Mouse (Mus musculus) embryonic stem cell, embryonic (primary cell): ENCODE measurements around the gene Adam6b.
"Not testable (repeated sequence)": the region's sequence is repeated elsewhere in the genome, so short reads cannot be mapped to it uniquely, and the experiment has no call there.

Experiments used
- CTCF ChIA-PET, 4 experiments: fragments of 300-600 bp in 2 of 4; fragments of 350-600 bp in 2 of 4; sonication (Branson Sonifier 250); formaldehyde crosslinking; loops; one replicate each; lab custom pipeline; 2022; ENCODE audit warnings: inconsistent platforms in 2 of 4; lab: Charles Lee
- POLR2A ChIA-PET, 4 experiments: fragments of 300-600 bp in 2 of 4; fragments of 350-600 bp in 2 of 4; sonication (Branson Sonifier 250); formaldehyde crosslinking; loops; one replicate each; lab custom pipeline; 2022; ENCODE audit warnings: antibody characterized with exemption in 4 of 4, inconsistent platforms in 1 of 4; lab: Charles Lee

Gene Adam6b

DNA sequence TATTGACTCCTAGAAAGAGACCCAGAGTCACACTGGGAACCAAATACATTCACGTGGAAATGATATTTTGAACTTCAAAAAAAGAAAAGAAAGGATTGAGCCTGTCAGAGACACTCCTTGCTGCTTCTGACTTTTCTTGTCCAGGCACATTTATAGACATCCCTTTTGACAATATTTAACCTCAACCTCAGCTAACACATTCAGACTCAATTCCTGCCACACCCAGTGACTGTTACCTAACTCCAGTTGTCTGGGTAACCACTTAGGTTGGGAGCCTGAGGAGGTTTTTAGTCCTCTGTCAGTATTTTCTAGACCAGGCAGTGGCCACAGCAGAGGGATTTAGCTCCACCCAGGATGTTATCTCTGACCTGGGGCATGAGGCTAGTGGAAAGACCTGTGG, at the start of gene Adam6b:
Gene Adam6b (plus strand): TSS at position 301 of the 400 bp plus-strand sequence.
- POLR2A ChIA-PET, CTCF ChIA-PET: not testable (repeated sequence)

DNA sequence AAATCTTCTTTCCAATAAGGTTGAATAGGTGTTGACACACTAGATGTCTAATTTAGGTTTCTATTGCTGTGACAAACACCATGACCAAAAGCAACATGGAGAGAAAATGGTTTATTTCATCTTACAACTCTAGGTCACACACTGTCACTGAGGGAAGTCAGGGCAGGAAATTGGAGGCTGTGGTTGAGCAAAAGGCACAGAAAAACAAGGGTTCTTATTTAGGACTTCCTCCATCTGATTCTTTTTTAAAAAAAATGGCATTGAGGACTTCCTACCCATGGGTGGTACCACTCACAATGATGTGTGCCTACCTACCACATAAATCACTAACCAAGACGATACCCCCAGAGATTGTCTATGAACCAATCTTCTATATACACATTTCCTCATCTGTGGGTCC, 43.2 kb upstream of the Adam6b start:
- POLR2A ChIA-PET = no interaction called here
- CTCF ChIA-PET = interaction anchor here in 1 of 4 experiments (0.7 kb wide), 1 partner anchor 8 kb away, joined by 3 read pairs; no protein-coding TSS in a partner anchor

DNA sequence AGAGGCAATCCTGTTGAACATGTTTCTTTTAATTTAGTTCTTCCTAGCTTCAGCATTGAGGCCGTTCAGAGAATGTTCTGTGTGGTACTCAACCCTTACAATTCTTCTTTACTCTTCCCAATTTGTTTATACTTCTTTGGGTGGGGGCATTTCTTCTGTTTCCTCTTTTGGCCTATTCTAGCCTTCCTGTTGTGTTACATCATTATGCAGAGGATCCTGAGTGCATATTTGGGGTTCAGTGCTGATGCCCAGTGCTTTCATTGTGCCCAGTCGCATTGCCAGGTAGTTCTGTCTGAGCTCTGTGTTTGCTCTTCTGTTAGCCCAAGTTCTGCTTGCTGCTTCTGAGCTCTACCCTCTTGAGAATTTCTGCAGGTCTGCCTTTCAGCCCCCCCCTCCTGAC, 13.1 kb upstream of the Adam6b start:
- POLR2A ChIA-PET = no interaction called here
- CTCF ChIA-PET = no interaction called here

DNA sequence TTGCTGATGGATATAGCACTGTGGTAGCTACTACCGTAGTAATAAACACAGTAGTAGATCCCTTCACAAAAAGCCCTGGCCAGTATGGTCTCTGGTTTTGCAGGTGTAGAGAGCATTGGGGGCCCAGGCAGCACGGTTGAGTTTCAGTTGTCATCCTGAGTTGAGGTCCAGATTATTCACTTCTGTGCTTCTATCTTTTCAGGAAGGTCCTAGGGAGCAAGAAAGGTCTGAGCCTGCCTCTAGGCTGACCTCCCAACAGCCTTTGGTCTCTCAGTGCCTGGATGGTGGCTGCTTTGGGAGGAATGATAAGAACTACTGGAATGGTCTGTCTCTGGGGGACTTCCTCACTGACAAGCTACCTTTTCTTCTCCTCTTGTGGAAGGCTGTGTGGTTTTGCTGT, 7.2 kb upstream of the Adam6b start:
- ChIA-PET CTCF (interaction anchor here in 2 of 4 experiments (0.8 to 6.2 kb wide), 3 partner anchors 260 to 261 kb away, joined by 4 to 89 read pairs (median 6); no protein-coding TSS in a partner anchor), POLR2A (no interaction called here)

DNA sequence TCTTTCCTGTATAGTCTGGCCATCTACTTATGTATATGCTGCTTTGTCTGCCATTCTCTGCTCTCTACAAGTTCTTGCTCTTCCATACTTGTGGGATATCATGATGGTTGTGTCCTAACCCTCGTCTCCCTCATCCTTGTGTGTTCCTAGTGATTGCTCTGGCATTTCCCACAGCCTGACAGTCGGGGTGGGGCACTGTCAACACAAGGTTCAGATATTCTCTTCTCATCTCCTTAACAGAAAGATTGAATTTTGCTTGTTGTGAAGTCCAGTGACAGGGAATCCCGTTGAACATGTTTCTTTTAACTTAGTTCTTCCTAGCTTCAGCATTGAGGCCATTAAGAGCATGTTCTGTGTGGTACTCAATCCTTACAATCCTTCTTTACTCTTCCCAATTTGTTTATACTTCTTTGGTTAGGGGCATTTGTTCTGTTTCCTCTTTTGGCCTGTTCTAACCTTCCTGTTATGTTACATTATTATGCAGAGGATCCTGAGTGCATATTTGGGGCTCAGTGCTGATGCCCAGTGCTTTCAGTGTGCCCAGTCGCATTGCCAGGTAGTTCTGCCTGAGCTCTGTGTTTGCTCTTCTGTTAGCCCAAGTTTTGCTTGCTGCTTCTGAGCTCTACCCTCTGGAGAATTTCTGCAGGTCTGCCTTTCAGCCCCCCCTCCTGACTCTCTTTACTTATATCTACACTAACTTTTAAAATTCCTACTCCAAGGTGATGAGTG, 6.5 kb upstream of the Adam6b start:
- POLR2A ChIA-PET = interaction anchor here in 1 of 4 experiments (2.2 kb wide), 1 partner anchor 259 kb away, joined by 4 read pairs; no protein-coding TSS in a partner anchor
- CTCF ChIA-PET = interaction anchor here in 2 of 4 experiments (0.8 to 6.2 kb wide), 3 partner anchors 261 to 262 kb away, joined by 4 to 101 read pairs (median 89); no protein-coding TSS in a partner anchor

DNA sequence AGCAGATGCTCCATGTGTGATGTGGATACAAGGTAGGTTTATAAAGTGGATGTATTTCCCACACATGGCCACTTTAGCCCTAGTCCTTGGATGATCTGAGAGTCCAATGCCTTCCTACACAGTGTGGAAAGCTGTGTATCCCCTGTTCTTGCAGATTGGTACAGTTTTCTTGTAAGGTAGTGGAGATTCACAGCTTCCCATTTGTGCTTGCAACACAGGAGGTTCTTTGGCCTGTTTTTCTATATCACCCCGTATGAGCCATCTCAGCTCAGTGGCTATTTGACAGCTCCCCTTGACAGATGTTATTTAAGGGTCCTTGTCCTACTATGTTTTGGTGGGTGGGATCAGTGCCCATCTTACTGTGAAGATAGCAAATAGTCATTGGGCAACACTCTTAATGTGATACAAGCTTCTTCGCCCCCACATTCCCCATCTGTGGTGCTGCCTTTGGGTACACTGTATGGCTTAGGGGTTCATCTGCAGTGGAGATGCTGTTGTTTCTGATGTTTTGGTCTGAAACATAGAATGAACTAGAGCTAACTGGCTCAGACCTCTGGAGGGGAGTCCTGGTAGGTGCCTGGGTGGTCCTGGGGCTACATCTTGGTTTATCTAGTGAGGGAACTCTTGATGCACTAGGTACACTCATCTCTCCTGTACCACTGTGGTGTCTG, 5.7 kb upstream of the Adam6b start:
- POLR2A ChIA-PET = interaction anchor here in 1 of 4 experiments (2.2 kb wide), 1 partner anchor 260 kb away, joined by 4 read pairs; no protein-coding TSS in a partner anchor
- CTCF ChIA-PET = interaction anchor here (1.1 to 6.2 kb wide), 5 partner anchors 262 to 332 kb away, joined by 3 to 101 read pairs (median 31); no protein-coding TSS in a partner anchor

DNA sequence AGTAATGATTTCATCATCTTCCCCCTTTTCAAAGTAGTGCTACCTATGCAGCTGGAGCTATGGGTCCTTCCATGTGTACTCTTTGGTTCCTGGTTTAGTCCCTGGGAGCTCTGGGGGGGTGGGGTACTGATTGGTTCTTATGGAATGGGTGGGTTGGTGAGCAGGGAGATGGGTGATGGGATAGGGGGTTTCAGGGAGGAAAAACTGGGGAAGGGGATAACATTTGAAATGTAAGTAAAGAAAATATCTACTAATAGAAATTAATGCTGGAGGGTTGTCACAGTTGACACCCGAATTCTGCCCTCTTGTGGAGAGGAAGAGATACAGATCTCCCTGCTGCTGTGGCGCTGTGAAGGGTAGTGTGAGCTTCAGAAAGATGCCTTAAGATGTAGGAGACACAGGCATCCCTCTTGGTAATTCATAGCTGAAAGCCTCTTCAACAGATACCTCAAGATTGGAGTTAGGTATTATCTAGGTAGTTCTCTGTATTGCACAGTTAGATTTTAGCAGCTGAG, 4.3 kb upstream of the Adam6b start:
- CTCF ChIA-PET = interaction anchor here (0.6 to 6.2 kb wide), 16 partner anchors 93 to 1220 kb away, joined by 3 to 101 read pairs (median 4); no protein-coding TSS in a partner anchor
- POLR2A ChIA-PET = interaction anchor here in 1 of 4 experiments (2.2 kb wide), 1 partner anchor 262 kb away, joined by 4 read pairs; no protein-coding TSS in a partner anchor

DNA sequence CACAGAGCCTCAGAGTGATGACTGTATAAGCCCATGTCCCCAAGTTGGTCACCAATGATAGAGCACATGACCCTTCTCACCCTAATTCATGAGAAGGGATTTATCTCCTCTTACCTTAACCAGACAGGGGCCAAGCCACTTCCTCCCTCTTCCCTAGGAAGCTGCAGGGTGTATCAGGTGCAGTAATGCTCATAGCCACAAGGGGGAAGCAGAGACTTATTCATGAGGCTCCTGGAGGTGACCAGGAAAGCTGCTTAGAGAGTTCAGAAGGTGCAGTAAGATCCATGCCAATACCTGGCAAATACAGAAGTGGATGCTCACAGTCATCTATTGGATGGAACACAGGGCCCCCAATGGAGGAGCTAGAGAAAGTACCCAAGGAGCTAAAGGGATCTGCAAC, 1.6 kb upstream of the Adam6b start:
- CTCF ChIA-PET = interaction anchor here (0.5 to 6.2 kb wide), 28 partner anchors 90 to 494 kb away, joined by 3 to 89 read pairs (median 5); no protein-coding TSS in a partner anchor
- POLR2A ChIA-PET = not testable (repeated sequence)

DNA sequence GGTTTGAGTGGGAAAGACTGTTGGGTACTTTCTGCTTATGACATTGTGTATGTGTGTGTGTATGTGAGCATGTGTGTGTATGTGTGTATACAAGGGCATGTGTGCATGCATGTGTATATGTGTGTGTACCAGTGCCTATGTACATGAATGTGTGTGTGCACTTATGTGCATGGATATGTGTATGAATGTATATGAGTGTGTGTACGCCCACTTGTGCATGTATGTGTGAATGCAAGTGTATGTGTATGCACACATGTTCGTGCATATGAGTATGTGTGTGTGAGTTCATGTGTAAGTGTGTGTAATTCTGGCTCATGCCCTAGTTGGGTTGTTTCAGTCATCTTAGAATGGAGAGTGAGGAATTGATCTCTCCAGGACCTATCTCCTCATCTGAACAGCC, 36.6 kb downstream of the Adam6b start:
- POLR2A ChIA-PET = no interaction called here
- CTCF ChIA-PET = no interaction called here
